Mouse (Mus musculus) ES-Bruce4 (cell line): Measurements from ENCODE around the gene Zkscan4. TPM values are rescaled to one million over a fixed set of nuclear protein-coding genes. Genes with fewer than 3 reads are reported as not detected.
A peak's percentile ranks its signal among the peaks of the same experiment; 100 is the strongest.
"Not testable (repeated sequence)": the region's sequence is repeated elsewhere in the genome, so short reads cannot be mapped to it uniquely, and the experiment has no call there.

Experiments
- H3K27ac ChIP-seq: 2 replicates; pipeline ENCODE4 v1.5.1; 2012; ENCODE audit warnings: low read length, inconsistent platforms; ENCODE audit not compliant: insufficient read depth
- H3K27me3 ChIP-seq: 2 replicates; pipeline ENCODE4 v1.6.1; 2012; ENCODE audit warnings: mild to moderate bottlenecking, low read length, inconsistent platforms; ENCODE audit not compliant: control insufficient read depth, poor library complexity, insufficient read depth, severe bottlenecking
- H3K36me3 ChIP-seq: 2 replicates; pipeline ENCODE4 v1.6.1; 2012; ENCODE audit warnings: inconsistent platforms, mild to moderate bottlenecking, low read length, moderate library complexity; ENCODE audit not compliant: control insufficient read depth, poor library complexity, insufficient read depth, severe bottlenecking
- H3K4me1 ChIP-seq: one replicate; pipeline ENCODE4 v1.8.1; 2011; ENCODE audit warnings: low read length; ENCODE audit not compliant: control insufficient read depth, insufficient read depth
- H3K4me3 ChIP-seq: 2 replicates; pipeline ENCODE4 v1.5.1; 2011; ENCODE audit warnings: low read depth, mild to moderate bottlenecking, low read length
- H3K9ac ChIP-seq: 2 replicates; pipeline ENCODE4 v1.6.1; 2012; ENCODE audit warnings: low read depth, mild to moderate bottlenecking, inconsistent platforms; ENCODE audit not compliant: poor library complexity, severe bottlenecking
- H3K9me3 ChIP-seq: replicated peaks from 2 replicates; pipeline ENCODE4 v1.6.1; 2012; ENCODE audit warnings: mild to moderate bottlenecking, low read length, inconsistent platforms; ENCODE audit not compliant: control insufficient read depth, poor library complexity, insufficient read depth, severe bottlenecking
- CTCF ChIP-seq: IDR thresholded peaks from one replicate; pipeline ENCODE4 v1.8.1; 2011; ENCODE audit warnings: low read depth, low read length
- EP300 ChIP-seq: IDR thresholded peaks from 2 replicates; pipeline ENCODE4 v1.6.1; 2011; ENCODE audit warnings: low read depth, low read length; ENCODE audit not compliant: insufficient read depth
- POLR2A ChIP-seq: IDR thresholded peaks from one replicate; pipeline ENCODE4 v1.8.1; 2011; ENCODE audit warnings: low read length; ENCODE audit not compliant: insufficient read depth
- polyA plus RNA-seq: library from polyadenylated mRNA; stranded (reverse); fragments of >200 nt; gene quantifications from 2 replicates; pipeline ENCODE4 v1.2.4, GENCODE M21; 2011; ENCODE audit warnings: low read depth; ENCODE audit not compliant: missing spikeins, insufficient read depth, insufficient read length

Zkscan4 gene
- 0.58 and 0.59 TPM in 2 replicates for polyA plus RNA-seq

DNA sequence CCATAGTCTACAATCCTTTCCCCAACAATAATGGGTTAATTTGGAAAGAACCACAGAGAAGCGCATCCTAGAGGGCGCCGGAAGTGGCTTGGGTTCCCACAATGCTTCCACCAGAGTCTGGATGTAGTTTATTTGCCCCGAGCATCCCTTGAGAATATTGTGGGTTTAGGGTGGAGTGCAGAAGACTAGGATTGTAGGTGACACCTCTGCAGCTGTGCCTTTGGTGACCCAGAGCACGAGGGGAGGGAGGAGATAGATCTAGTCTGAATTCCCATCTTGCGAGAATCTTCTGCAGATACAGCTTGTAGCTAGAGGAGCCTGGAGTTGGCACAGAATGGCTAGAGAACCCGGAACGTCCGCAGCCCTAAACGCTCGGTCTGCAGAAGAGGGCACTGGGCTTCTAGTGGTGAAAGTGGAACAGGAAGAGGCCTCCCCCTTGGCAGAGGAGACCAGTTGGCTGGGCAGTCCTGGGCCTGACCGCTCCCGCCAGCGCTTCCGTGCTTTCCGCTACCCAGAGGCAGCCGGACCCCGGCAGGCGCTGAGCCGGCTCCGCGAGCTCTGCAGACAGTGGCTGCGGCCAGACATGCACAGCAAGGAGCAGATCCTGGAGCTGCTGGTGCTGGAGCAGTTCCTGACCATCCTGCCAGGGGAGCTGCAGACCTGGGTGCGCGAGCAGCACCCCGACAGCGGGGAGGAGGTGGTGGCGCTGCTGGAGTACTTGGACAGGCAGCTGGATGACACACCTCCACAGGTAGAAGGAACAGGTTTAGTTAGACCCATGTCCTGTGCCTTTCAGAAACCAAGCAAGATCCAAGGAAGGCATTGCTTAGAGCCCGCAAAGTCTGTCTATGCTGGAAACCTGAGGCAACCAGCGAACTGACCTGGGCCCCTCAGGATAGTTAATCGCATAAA lies at the start of gene Zkscan4, which contains the start of gene Gm10065:
Zkscan4 (plus strand) TSS at position 149 of the 912 bp plus-strand sequence.
Gm10065 (minus strand) TSS at position 683 of the 912 bp plus-strand sequence.
- not testable (repeated sequence) for H3K27me3 ChIP-seq, H3K27ac ChIP-seq, H3K36me3 ChIP-seq, H3K9me3 ChIP-seq, H3K4me1 ChIP-seq
- peak within 1 kb of the TSS; percentile 15; the same call in 1 of the 2 replicates for H3K9ac ChIP-seq
- H3K4me3 ChIP-seq, result peak within 1 kb of the TSS; percentile 58

DNA sequence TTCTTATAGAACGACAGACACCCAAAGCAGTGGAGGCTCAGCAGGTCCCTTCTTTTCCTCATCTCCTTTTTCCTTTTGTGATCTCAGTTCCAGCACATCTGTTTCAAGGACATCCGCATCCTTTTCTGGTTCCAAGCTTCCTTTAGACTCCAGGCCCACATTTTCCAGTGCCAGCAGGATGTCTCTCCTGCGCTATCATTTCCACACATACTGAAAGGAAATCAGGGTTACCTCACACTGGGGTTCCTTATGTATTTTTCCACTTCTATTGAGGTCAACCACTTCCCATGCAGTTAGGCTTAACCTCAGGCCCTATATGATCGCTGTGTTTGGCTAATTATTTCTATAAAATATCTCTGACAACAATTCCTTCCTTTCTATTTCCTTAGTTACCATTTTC lies 43.2 kb upstream of the Zkscan4 start:
- no peak overlapping the region for H3K9ac ChIP-seq
- no peak overlapping the region for H3K27ac ChIP-seq
- H3K9me3 ChIP-seq, result no peaks in the 10 kb centered on the region
- H3K36me3 ChIP-seq, result no peaks in the 10 kb centered on the region
- TF ChIP-seq POLR2A (no peak), CTCF (no peak), EP300 (no peak)
- no peak overlapping the region for H3K4me3 ChIP-seq
- H3K4me1 ChIP-seq, result no peaks in the 10 kb centered on the region
- no peaks in the 10 kb centered on the region for H3K27me3 ChIP-seq

DNA sequence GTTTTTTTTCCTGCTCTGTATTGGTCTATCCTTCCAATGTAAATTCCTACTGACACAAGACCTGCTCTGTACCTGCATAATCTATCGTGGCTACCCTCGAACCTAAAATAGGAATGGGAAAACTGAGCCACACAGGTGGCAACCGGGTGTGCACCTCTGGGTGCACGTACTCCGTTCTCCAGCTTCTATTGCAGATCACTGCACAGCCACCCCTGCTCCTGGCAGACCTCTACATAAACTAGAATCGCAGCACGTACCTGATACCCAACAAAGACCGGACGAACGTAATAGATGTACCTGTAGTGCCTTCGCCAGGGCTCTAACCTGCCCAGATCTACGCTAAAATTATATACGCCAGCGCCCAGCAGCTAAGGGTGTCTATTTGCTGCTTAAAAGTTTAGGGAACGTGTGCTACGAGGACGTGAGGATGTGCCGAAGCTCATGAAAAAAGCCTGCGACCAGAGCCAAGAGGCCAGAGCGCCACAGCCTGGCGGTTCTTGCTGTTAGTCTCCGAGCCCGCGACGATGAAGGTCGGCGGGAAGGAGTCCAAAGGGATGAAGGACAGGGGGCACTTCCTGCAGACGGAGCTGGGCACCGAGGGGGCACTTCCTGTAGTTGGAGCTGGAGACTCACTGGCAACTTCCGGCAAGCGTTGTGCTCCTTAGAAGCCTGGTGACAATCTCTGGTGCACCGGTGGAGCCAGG lies 38.1 kb upstream of the Zkscan4 start, which contains the start of gene Pgbd1:
Pgbd1 (minus strand) TSS at position 556 of the 704 bp plus-strand sequence.
- no peaks in the 10 kb centered on the region for H3K9me3 ChIP-seq
- H3K27me3 ChIP-seq, result no peaks in the 10 kb centered on the region
- no peaks in the 10 kb centered on the region for H3K4me1 ChIP-seq
- no peak for TF ChIP-seq EP300
- TF ChIP-seq POLR2A, result no peak
- TF ChIP-seq CTCF, result peak; percentile 12
- peak within 1 kb of the TSS; percentile 77 for H3K4me3 ChIP-seq
- H3K36me3 ChIP-seq, result peaks cover 17% of the 10 kb centered on the region
- H3K9ac ChIP-seq, result peak within 1 kb of the TSS; percentile 54
- H3K27ac ChIP-seq, result no peak within 1 kb of the TSS

DNA sequence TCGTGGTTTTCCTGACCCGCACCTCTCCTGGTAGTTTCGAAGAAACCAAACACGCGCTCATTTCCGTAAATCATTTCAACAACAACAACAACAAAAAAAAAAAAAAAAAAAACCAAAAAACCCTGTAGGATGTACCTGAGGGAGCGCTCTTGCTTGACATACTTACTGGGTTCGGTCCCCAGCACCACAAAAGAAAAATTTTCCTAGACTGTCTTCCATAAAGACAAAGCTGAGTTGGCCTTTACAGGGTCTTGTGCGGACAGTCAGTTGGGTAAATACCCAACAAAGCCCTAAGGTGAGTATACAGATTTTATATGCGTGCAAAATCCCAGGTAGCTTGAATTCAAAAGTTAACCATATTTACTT lies 37.5 kb upstream of the Zkscan4 start:
- Histone ChIP-seq H3K36me3 (peaks cover 22% of the 10 kb centered on the region), H3K4me1 (no peaks in the 10 kb centered on the region), H3K9ac (peak overlapping the region; percentile 54), H3K9me3 (no peaks in the 10 kb centered on the region), H3K27me3 (no peaks in the 10 kb centered on the region), H3K4me3 (peak overlapping the region; percentile 77), H3K27ac (no peak overlapping the region)
- TF ChIP-seq POLR2A, result no peak
- no peak for TF ChIP-seq EP300
- no peak for TF ChIP-seq CTCF

DNA sequence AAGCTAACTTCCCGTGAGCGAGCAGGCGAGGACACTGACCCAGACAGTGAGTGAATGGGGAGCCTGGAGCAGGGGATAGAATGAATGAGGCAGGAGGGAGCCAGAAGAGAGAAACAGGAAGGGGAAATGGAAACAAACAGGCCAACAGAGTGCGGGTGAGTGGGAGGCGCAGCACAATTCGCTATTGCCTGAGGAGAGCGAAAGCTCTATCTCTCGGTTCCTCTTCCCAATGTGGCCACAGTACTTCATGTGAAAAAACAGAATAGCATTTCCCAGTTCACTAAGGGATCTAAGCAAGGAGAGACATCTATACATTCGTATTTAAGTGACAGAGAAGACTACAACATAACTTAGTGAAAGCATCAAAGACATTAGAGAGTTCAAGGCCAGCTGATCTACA lies 31.9 kb upstream of the Zkscan4 start:
- H3K4me3 ChIP-seq, result no peak overlapping the region
- H3K4me1 ChIP-seq, result no peaks in the 10 kb centered on the region
- no peaks in the 10 kb centered on the region for H3K9me3 ChIP-seq
- TF ChIP-seq POLR2A (no peak), EP300 (no peak), CTCF (no peak)
- H3K27ac ChIP-seq, result no peak overlapping the region
- no peaks in the 10 kb centered on the region for H3K27me3 ChIP-seq
- H3K9ac ChIP-seq, result no peak overlapping the region
- H3K36me3 ChIP-seq, result peaks cover 41% of the 10 kb centered on the region

DNA sequence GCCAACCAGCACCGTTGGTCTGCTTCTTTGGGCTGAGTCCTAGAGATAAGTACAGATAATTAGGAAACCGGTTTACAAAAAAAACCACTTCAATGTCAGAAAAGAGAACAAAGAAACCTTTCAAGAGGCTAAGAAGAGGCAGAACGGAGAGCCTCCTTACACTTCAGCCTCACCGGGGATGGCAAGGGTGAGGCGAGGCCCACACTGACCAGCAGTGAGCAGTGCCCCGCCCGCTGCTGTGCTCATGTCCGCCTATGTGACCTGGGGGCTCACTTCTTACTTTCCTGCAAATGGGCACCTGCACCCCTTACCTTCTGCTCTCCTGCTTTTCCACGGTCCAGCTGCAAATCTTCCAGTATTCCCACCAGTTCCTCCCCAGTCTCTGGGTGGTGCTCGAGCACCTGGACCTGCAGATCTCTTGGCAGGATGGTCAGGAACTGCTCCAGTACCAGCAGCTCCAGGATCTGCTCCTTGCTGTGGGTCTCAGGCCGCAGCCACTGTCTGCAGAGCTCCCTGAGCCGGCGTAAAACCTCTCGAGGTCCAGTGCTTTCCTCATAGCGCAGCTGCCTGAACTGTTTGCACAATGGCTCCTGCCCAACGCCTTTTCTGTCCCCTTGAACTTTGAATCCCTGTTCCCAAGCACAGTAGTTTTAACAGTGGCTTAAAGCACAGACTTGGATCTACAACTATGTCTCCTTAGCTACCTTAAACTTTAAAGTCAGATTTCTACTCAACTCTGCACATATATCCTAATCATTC lies 30.7 kb upstream of the Zkscan4 start:
- peaks cover 41% of the 10 kb centered on the region for H3K36me3 ChIP-seq
- TF ChIP-seq POLR2A (no peak), EP300 (no peak), CTCF (no peak)

More for the DNA sequence above, 30.7 kb upstream of the Zkscan4 start:
- Histone ChIP-seq H3K27me3 (no peaks in the 10 kb centered on the region), H3K4me3 (no peak overlapping the region), H3K4me1 (no peaks in the 10 kb centered on the region), H3K27ac (no peak overlapping the region), H3K9ac (no peak overlapping the region), H3K9me3 (no peaks in the 10 kb centered on the region)
